Mouse (Mus musculus) limb, embryonic 15.5 days (tissue): ENCODE results near the gene Reg3b. TPM values are rescaled to one million over a fixed set of nuclear protein-coding genes. Genes with fewer than 3 reads are reported as not detected.
"Not testable (repeated sequence)": the region's sequence is repeated elsewhere in the genome, so short reads cannot be mapped to it uniquely, and the experiment has no call there.

Source experiments
- ATAC-seq: fragments of 200-750 bp; cut with Nextera tagmentation; 2 replicates; pipeline ENCODE4 v1.8.0; 2017; ENCODE audit warnings: low read depth, moderate TSS enrichment; ENCODE audit not compliant: insufficient number of reproducible peaks, low FRiP score, low TSS enrichment
- H3K27ac ChIP-seq: fragments of 300-500 bp; sonication (generic); 2 replicates; pipeline ENCODE4 v1.5.1; 2015; ENCODE audit warnings: moderate library complexity, mild to moderate bottlenecking, inconsistent platforms
- H3K27me3 ChIP-seq: fragments of 300-500 bp; sonication (generic); 2 replicates; pipeline ENCODE4 v1.6.1; 2015; ENCODE audit warnings: inconsistent platforms
- H3K36me3 ChIP-seq: fragments of 300-500 bp; sonication (generic); 2 replicates; pipeline ENCODE4 v1.6.1; 2015; ENCODE audit warnings: inconsistent platforms
- H3K4me1 ChIP-seq: fragments of 300-500 bp; sonication (generic); 2 replicates; pipeline ENCODE4 v1.6.1; 2015; ENCODE audit warnings: inconsistent platforms
- H3K4me2 ChIP-seq: fragments of 300-500 bp; sonication (generic); 2 replicates; pipeline ENCODE4 v1.6.1; 2015; ENCODE audit warnings: mild to moderate bottlenecking, inconsistent platforms
- H3K4me3 ChIP-seq: fragments of 300-500 bp; sonication (generic); 2 replicates; pipeline ENCODE4 v1.5.1; 2015; ENCODE audit warnings: mild to moderate bottlenecking, inconsistent platforms
- H3K9ac ChIP-seq: fragments of 300-500 bp; sonication (generic); 2 replicates; pipeline ENCODE4 v1.6.1; 2015; ENCODE audit warnings: inconsistent platforms
- H3K9me3 ChIP-seq: fragments of 300-500 bp; sonication (generic); 2 replicates; pipeline ENCODE4 v1.6.1; 2016; ENCODE audit warnings: inconsistent platforms
- WGBS: fragments of 180-500 bp; shearing (Covaris S2); methylation state at CpG from one replicate; pipeline ENCODE4 v1.1.7; 2015; 5-methylcytosine and 5-hydroxymethylcytosine counted together
- polyA plus RNA-seq: library from polyadenylated mRNA; unstranded; fragments of >200 nt; fragmentation: Nextera tagmentation; extraction: Ambion mirVana; gene quantifications from 2 replicates; pipeline ENCODE4 v1.2.1, GENCODE M21; 2015

Gene Reg3b
- not detected in 2 replicates for polyA plus RNA-seq

- Histone ChIP-seq H3K9me3 (no peaks in the 10 kb centered on the region), H3K36me3 (no peaks in the 10 kb centered on the region), H3K4me2 (no peak within 1 kb of the TSS), H3K4me3 (no peak within 1 kb of the TSS), H3K4me1 (no peaks in the 10 kb centered on the region), H3K9ac (no peak within 1 kb of the TSS), H3K27me3 (no peaks in the 10 kb centered on the region), H3K27ac (no peak within 1 kb of the TSS)
- 89% methylated on average over 2 of the region's 2 CpGs for WGBS
- ATAC-seq, result no peak
These were observed at the start of gene Reg3b for GRCm38 (mm10) chr6:78370357-78370756. Gene Reg3b, plus strand, starts transcription at chr6:78370657.

- Histone ChIP-seq H3K4me2 (no peak overlapping the region), H3K9me3 (no peaks in the 10 kb centered on the region), H3K9ac (no peak overlapping the region), H3K27me3 (no peaks in the 10 kb centered on the region), H3K4me3 (no peak overlapping the region), H3K4me1 (no peaks in the 10 kb centered on the region), H3K27ac (no peak overlapping the region), H3K36me3 (no peaks in the 10 kb centered on the region)
- ATAC-seq, result no peak
These were observed 42.7 kb upstream of the Reg3b start for GRCm38 (mm10) chr6:78327798-78328197.

GRCm38 (mm10) chr6:78329166-78329565, 41.3 kb upstream of the Reg3b start:
- Histone ChIP-seq H3K27ac (no peak overlapping the region), H3K27me3 (no peaks in the 10 kb centered on the region), H3K9ac (no peak overlapping the region), H3K4me3 (no peak overlapping the region), H3K4me1 (no peaks in the 10 kb centered on the region), H3K9me3 (no peaks in the 10 kb centered on the region), H3K4me2 (no peak overlapping the region), H3K36me3 (no peaks in the 10 kb centered on the region)
- WGBS, result 59% methylated on average over 2 of the region's 2 CpGs
- ATAC-seq, result no peak

DNA sequence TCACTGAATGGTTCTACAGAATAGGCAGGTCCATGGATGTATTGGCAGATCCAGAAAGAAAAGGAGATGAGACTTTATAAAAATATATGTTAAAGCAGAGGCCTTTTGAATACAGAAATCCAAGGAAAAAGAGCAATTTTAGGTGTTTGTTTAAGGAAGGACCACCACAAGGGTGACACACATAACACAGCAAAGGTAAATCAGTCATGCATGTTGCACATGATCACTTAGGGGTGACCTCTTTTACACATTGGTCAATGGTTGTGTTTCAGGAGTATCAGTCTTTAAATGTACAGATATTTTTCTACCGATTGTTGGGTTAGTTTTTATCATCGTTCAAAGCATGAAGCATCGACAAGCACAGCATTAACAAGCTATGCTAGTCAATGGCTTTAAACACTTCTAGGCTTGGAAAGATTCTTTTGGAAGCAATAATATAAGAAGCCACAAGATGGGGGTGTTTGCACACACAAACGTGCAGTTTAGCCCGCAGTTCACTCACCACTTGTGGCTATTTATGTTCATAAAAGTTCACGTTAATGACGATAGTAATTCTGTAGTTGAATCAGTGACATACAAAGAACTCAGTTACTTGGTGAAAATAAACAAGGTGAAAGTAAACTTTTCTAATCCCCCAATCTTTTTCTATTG, 38.4 kb upstream of the Reg3b start:
- no peak for ATAC-seq
- Histone ChIP-seq H3K4me2 (no peak overlapping the region), H3K4me3 (no peak overlapping the region), H3K27me3 (no peaks in the 10 kb centered on the region), H3K9me3 (no peaks in the 10 kb centered on the region), H3K27ac (no peak overlapping the region), H3K4me1 (no peaks in the 10 kb centered on the region), H3K36me3 (no peaks in the 10 kb centered on the region), H3K9ac (no peak overlapping the region)
- 29% methylated on average over 7 of the region's 7 CpGs for WGBS

DNA sequence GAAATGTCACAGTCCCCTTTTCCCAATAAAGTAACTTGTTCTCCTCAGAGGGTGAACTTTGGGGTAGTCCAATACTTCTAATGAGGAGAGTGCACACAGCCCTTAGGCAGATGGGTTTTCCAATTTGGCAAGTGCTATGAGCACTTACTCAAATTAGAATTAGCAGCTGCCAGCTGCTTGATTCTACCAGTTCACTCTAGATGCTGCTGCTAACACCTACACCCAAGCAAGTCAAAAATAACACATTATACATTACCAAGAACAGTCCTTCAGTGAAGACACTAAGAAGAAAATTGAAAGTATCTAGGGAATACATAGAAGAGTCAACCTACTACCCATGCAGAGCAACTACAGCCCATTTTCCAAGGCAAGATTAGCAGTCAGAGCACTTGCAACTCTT, 30.2 kb upstream of the Reg3b start:
- Histone ChIP-seq H3K4me3 (no peak overlapping the region), H3K4me2 (no peak overlapping the region), H3K4me1 (no peaks in the 10 kb centered on the region), H3K36me3 (no peaks in the 10 kb centered on the region), H3K9me3 (no peaks in the 10 kb centered on the region), H3K27ac (no peak overlapping the region), H3K27me3 (no peaks in the 10 kb centered on the region), H3K9ac (no peak overlapping the region)
- no peak for ATAC-seq

DNA sequence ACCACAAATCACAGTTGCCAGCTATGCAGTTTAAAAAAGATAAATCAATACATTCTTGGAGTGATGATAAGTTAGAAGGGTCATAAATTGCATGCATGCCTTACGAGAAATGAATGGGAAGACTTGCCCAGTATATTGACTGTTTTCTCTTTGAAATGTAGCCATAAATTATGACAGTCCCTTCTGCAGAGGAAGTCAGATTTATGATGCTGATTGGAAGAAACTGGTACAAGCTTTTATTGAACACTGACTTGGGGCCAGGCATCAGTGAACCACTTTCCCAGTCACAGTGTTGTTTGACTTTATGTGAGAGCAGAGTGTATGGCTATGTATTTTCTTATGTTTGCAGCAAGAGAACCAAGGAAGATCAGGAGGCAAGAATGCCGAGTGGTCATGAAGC, 28.8 kb upstream of the Reg3b start:
- no peaks in the 10 kb centered on the region for H3K36me3 ChIP-seq
- ATAC-seq, result no peak
- H3K4me2 ChIP-seq, result no peak overlapping the region
- no peak overlapping the region for H3K27ac ChIP-seq
- 56% methylated on average over 2 of the region's 2 CpGs for WGBS
- no peak overlapping the region for H3K9ac ChIP-seq
- no peak overlapping the region for H3K4me3 ChIP-seq
- no peaks in the 10 kb centered on the region for H3K27me3 ChIP-seq
- no peaks in the 10 kb centered on the region for H3K4me1 ChIP-seq
- no peaks in the 10 kb centered on the region for H3K9me3 ChIP-seq

- WGBS, result 62% methylated on average over 2 of the region's 2 CpGs
- no peak overlapping the region for H3K9ac ChIP-seq
- no peak overlapping the region for H3K27ac ChIP-seq
- no peaks in the 10 kb centered on the region for H3K9me3 ChIP-seq
- H3K27me3 ChIP-seq, result no peaks in the 10 kb centered on the region
- no peak overlapping the region for H3K4me2 ChIP-seq
- H3K4me3 ChIP-seq, result no peak overlapping the region
- no peaks in the 10 kb centered on the region for H3K4me1 ChIP-seq
- ATAC-seq, result no peak
- H3K36me3 ChIP-seq, result no peaks in the 10 kb centered on the region
These were observed 8.4 kb upstream of the Reg3b start for GRCm38 (mm10) chr6:78361971-78362563.

GRCm38 (mm10) chr6:78378765-78379164, 8.3 kb downstream of the Reg3b start, which contains the start of gene Reg3d:
Gene Reg3d, minus strand, starts transcription at chr6:78378865.
- 55% methylated on average over 2 of the region's 2 CpGs for WGBS
- H3K36me3 ChIP-seq, result no peaks in the 10 kb centered on the region
- no peak within 1 kb of the TSS for H3K9ac ChIP-seq

DNA sequence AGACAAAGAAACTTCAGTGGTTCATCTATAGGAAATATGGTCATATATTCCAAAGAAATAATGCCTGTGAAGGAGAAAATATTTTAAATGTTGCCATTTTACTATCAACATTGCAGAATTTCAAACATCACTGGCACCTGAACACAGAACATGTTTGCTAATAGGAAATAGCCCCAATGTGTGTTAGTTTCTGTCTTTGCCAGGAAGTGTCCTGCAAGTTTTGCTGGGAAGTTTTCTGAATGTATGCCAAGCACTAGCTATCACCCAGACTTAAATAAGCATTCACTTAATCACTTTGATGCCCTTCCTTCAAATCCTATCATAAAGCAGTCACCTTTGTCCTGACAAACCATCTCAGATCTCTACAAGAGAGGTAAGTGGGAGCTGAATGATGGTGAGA, 10.0 kb downstream of the Reg3b start, which contains the start of gene Reg3a:
Gene Reg3a, plus strand, starts transcription at position 301 of the 400 bp plus-strand sequence.
- ATAC-seq, result no peak
- no peak within 1 kb of the TSS for H3K4me3 ChIP-seq
- H3K9me3 ChIP-seq, result no peaks in the 10 kb centered on the region
- H3K4me1 ChIP-seq, result no peaks in the 10 kb centered on the region
- H3K27ac ChIP-seq, result no peak within 1 kb of the TSS
- H3K4me2 ChIP-seq, result no peak within 1 kb of the TSS
- H3K36me3 ChIP-seq, result no peaks in the 10 kb centered on the region
- no peak within 1 kb of the TSS for H3K9ac ChIP-seq
- H3K27me3 ChIP-seq, result no peaks in the 10 kb centered on the region

More at GRCm38 (mm10) chr6:78378765-78379164, 8.3 kb downstream of the Reg3b start, which contains the start of gene Reg3d:
- no peak for ATAC-seq
- no peak within 1 kb of the TSS for H3K4me3 ChIP-seq
- H3K27ac ChIP-seq, result no peak within 1 kb of the TSS
- no peaks in the 10 kb centered on the region for H3K27me3 ChIP-seq
- no peaks in the 10 kb centered on the region for H3K4me1 ChIP-seq
- no peaks in the 10 kb centered on the region for H3K9me3 ChIP-seq
- no peak within 1 kb of the TSS for H3K4me2 ChIP-seq

DNA sequence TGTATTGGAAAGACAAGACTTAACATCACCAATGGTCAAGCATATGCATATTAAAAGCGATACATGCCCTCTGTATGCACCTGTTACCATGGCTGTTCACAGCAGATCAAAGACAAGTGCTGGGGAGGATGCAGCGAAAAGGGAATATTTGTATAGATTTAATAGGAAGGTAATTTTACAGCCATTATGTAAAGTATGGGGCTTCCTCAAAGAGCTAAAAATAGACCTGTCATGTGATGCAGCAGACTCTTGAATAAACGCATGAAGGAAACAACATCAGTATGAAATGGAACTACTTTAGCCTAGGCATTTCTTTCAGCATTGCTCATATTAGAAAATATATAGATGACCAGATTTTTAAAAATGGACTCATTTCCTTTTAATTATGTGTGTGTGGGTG, 15.2 kb downstream of the Reg3b start:
- ATAC-seq, result no peak
- H3K4me2 ChIP-seq, result no peak overlapping the region
- no peaks in the 10 kb centered on the region for H3K27me3 ChIP-seq
- no peaks in the 10 kb centered on the region for H3K36me3 ChIP-seq
- H3K9ac ChIP-seq, result no peak overlapping the region
- no peaks in the 10 kb centered on the region for H3K4me1 ChIP-seq
- H3K4me3 ChIP-seq, result no peak overlapping the region
- no peak overlapping the region for H3K27ac ChIP-seq
- WGBS, result 80% methylated on average over 3 of the region's 3 CpGs
- H3K9me3 ChIP-seq, result no peaks in the 10 kb centered on the region

GRCm38 (mm10) chr6:78395323-78395722, 24.9 kb downstream of the Reg3b start, which contains the start of gene Reg2:
Gene Reg2, plus strand, starts transcription at chr6:78395623.
- ATAC-seq, result not testable (repeated sequence)
- 99% methylated on average over 4 of the region's 17 CpGs for WGBS

GRCm38 (mm10) chr6:78422411-78422810, 52.0 kb downstream of the Reg3b start, which contains the start of gene Reg1:
Gene Reg1, plus strand, starts transcription at chr6:78422711.
- not testable (repeated sequence) for H3K9me3 ChIP-seq, H3K4me3 ChIP-seq, H3K36me3 ChIP-seq, H3K4me1 ChIP-seq, H3K9ac ChIP-seq, H3K4me2 ChIP-seq, H3K27me3 ChIP-seq, ATAC-seq, H3K27ac ChIP-seq

More at GRCm38 (mm10) chr6:78395323-78395722, 24.9 kb downstream of the Reg3b start, which contains the start of gene Reg2:
- not testable (repeated sequence) for H3K4me1 ChIP-seq, H3K9me3 ChIP-seq, H3K9ac ChIP-seq, H3K4me2 ChIP-seq, H3K27ac ChIP-seq, H3K4me3 ChIP-seq, H3K27me3 ChIP-seq, H3K36me3 ChIP-seq
